Mouse (Mus musculus) small intestine, adult 2 months (tissue): ENCODE results near the gene Fam83d. TPM values are rescaled to one million over a fixed set of nuclear protein-coding genes. Genes with fewer than 3 reads are reported as not detected.

ENCODE experiments used
- H3K27ac ChIP-seq: fragments of 200-500 bp; 2 replicates; pipeline ENCODE4 v1.5.1; 2012; ENCODE audit warnings: low read depth, low read length, control low read depth, inconsistent platforms; ENCODE audit not compliant: insufficient read depth
- H3K27me3 ChIP-seq: fragments of 200-500 bp; 2 replicates; pipeline ENCODE4 v1.6.1; 2012; ENCODE audit warnings: mild to moderate bottlenecking, moderate library complexity, low read length, inconsistent platforms; ENCODE audit not compliant: control insufficient read depth, insufficient read depth
- H3K36me3 ChIP-seq: fragments of 200-500 bp; 2 replicates; pipeline ENCODE4 v1.6.1; 2012; ENCODE audit warnings: mild to moderate bottlenecking, low read length, control low read depth, inconsistent platforms; ENCODE audit not compliant: control insufficient read depth, insufficient read depth
- H3K4me1 ChIP-seq: fragments of 200-500 bp; 2 replicates; pipeline ENCODE4 v1.6.1; 2012; ENCODE audit warnings: low read length, inconsistent platforms, mixed read lengths; ENCODE audit not compliant: control insufficient read depth, insufficient read depth, insufficient read length
- H3K4me3 ChIP-seq: fragments of 200-500 bp; 2 replicates; pipeline ENCODE4 v1.5.1; 2012; ENCODE audit warnings: low read depth, mild to moderate bottlenecking, control low read depth, inconsistent platforms, low read length, moderate library complexity
- CTCF ChIP-seq: fragments of 200-500 bp; IDR thresholded peaks from 2 replicates; pipeline ENCODE4 v1.5.1; 2012; ENCODE audit warnings: low read depth, mild to moderate bottlenecking, control low read depth, inconsistent platforms, low read length, moderate library complexity, mixed read lengths; ENCODE audit not compliant: insufficient replicate concordance, insufficient read length; ENCODE audit errors: extremely low read depth
- POLR2A ChIP-seq: fragments of 200-500 bp; IDR thresholded peaks from 2 replicates; pipeline ENCODE4 v1.6.1; 2012; ENCODE audit warnings: low read depth, mild to moderate bottlenecking, control low read depth, inconsistent platforms, low read length, moderate library complexity
- WGBS: fragments of 180-500 bp; shearing (Covaris S2); methylation state at CpG from one replicate; pipeline ENCODE4 v1.1.7; 2018; 5-methylcytosine and 5-hydroxymethylcytosine counted together
- polyA plus RNA-seq: library from polyadenylated mRNA; depleted of rRNA; stranded (reverse); fragments of >200 nt; gene quantifications from 2 replicates; pipeline ENCODE4 v1.2.3, GENCODE M21; 2012

Gene Fam83d
- polyA plus RNA-seq, 1 experiment = 21.3 TPM

DNA sequence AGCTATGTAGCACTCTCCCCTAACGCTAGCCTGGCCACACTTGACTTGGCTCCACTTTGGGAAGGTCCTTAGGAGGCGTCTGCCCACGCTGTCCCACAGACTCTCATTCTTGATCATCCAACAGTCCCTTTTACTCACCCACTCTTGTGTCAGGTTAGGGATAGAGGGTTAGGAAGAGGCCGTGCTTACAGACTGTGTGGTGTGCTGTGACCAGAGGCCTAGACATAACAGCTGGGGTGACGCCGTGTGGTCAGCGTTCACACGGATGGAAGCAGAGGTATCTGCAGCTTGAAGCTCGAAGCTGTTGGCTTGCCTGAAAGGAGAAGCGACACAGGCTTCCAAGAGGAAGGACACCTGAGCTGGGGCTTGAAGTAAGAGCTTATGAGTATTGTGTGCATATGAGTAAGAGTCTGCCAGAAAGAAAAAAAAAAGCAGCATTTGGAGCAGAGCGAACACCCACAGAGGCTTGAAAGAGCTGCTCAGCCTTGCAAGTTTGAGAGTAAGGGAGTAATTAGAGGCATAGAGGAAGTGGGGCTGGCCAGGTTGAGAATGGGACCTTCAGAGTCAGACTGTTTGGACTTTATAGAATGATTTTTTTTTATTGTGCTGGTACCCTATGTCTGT is 24.3 kb upstream of the Fam83d start:
- Histone ChIP-seq H3K4me1 (0 out of 2 replicates have a peak, but pooled peaks cover 2% of the 10 kb centered on the region), H3K27ac (no peak overlapping the region), H3K27me3 (no peaks in the 10 kb centered on the region), H3K4me3 (no peak overlapping the region), H3K36me3 (peaks cover 1% of the 10 kb centered on the region; the same call in 1 of the 2 replicates)
- 87% methylated on average over 11 of the region's 11 CpGs for WGBS
- TF ChIP-seq POLR2A (no peak), CTCF (no peak)

DNA sequence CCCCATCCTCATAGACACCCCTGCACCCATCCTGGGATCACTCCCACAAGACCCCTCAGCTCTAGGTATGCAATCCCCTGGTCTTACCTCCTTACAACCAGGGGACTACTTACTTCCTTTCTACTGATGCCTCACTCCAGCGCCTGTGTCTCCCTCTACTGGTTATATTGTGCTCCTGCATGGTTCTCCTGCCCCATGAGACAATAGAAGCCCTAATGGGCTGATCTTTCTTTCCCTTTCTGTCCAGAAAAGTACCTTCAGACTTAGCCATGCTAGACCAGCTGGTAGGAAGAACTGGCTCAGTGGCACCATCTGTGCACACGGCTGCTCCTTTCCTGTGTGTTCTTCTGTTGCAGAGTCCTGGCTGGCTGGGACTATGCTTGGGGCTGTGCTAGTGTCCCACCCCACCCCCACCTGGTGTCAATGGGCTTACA is 22.8 kb upstream of the Fam83d start:
- Histone ChIP-seq H3K27me3 (no peaks in the 10 kb centered on the region), H3K36me3 (peaks cover 1% of the 10 kb centered on the region; the same call in 1 of the 2 replicates), H3K4me1 (no peaks in the 10 kb centered on the region), H3K27ac (no peak overlapping the region), H3K4me3 (no peak overlapping the region)
- TF ChIP-seq POLR2A (no peak), CTCF (peak; percentile 47; the same call in 1 of the 2 replicates)
- 16% methylated on average over 2 of the region's 2 CpGs for WGBS

DNA sequence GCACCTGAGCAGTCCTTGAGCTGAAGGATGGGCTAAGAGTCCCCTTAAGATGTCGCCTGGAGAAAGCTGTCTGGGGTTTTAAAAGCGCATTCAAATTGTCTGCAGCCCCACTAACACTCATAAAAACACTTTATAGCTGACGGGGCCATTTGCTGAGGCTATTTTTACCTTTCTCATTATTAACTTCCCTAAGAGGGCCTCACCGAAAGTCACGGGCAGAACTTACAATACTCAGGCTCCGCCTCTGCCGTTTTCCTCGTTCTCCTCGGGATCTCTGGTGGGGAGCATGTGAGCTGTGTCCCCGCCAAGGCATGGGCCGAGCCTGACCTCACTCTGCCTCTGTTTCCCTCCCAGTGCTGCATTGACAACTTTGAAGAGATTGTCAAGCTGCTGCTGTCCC is 21.7 kb upstream of the Fam83d start:
- no peak overlapping the region for H3K27ac ChIP-seq
- H3K27me3 ChIP-seq = no peaks in the 10 kb centered on the region
- WGBS = 44% methylated on average over 11 of the region's 11 CpGs
- H3K4me1 ChIP-seq = no peaks in the 10 kb centered on the region
- H3K4me3 ChIP-seq = 0 out of 2 replicates have a peak overlapping the region, but pooled peaks have one; percentile 12
- H3K36me3 ChIP-seq = peaks cover 1% of the 10 kb centered on the region; the same call in 1 of the 2 replicates
- TF ChIP-seq POLR2A (no peak), CTCF (no peak)

DNA sequence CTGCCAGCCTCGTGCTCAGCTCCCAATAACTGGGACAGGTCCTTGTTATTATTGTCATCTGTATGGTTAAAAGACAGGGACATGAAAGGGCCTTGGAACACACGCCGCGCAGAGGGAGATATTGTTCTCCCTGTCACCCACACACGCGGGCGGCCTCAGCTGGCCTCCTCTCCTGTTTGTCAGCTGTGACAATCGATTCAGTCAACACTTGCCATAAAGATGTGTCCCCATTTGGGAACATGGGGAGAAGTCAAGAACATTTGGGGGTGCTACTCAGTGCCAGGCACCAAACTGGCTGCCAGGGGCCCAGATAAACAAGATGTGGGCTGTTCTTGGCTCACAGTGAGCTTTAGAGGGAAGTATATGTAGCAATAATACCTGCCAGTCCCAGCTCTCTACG is 18.5 kb upstream of the Fam83d start:
- no peaks in the 10 kb centered on the region for H3K27me3 ChIP-seq
- 83% methylated on average over 9 of the region's 9 CpGs for WGBS
- no peaks in the 10 kb centered on the region for H3K4me1 ChIP-seq
- H3K4me3 ChIP-seq = no peak overlapping the region
- H3K36me3 ChIP-seq = no peaks in the 10 kb centered on the region
- H3K27ac ChIP-seq = no peak overlapping the region
- no peak for TF ChIP-seq CTCF
- no peak for TF ChIP-seq POLR2A

DNA sequence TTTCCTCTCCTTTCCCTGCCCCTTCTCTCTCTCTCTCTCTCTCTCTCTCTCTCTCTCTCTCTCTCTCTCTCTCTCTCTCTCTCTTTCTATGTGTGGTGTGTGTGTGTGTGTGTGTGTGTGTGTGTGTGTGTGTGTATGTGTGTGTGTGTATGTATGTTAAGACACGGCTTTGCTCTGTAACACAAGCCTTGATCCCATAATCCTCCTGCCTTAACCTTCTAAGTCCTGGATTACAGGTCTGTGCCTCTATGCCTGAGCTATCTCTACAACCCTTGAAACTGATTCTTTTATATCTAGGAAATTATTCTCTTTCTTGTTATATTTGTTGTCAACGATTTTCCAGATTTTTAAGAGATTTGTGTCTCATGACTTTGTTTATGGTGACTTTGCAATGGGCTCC is 7.7 kb upstream of the Fam83d start:
- H3K4me1 ChIP-seq = no peaks in the 10 kb centered on the region
- H3K27ac ChIP-seq = no peak overlapping the region
- H3K4me3 ChIP-seq = no peak overlapping the region
- H3K27me3 ChIP-seq = no peaks in the 10 kb centered on the region
- TF ChIP-seq CTCF = no peak
- TF ChIP-seq POLR2A = no peak
- 75% methylated on average over 2 of the region's 2 CpGs for WGBS
- peaks cover 5% of the 10 kb centered on the region for H3K36me3 ChIP-seq

DNA sequence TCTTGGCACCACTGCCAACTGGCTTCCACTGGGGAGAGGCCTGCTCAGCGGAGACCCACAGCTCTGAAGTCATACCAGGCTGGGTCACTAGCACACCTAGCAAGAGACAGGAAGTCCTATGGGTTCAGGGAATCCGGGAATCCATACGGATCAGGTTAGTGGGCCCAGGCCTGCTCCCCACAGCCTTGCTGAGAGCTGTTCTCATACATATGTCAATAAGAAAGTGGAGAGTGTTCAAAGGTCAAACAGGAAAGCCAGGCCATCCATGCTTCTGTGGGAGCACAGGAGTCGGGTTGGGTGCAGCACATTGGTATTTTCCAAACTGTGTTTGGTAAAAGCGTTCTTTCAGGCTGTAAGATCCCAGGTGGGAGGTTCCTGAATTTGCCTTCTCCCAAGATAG is 5.6 kb upstream of the Fam83d start:
- H3K4me3 ChIP-seq = no peak overlapping the region
- no peak overlapping the region for H3K27ac ChIP-seq
- peaks cover 4% of the 10 kb centered on the region for H3K36me3 ChIP-seq
- 48% methylated on average over 5 of the region's 5 CpGs for WGBS
- no peaks in the 10 kb centered on the region for H3K27me3 ChIP-seq
- TF ChIP-seq CTCF = no peak
- TF ChIP-seq POLR2A = no peak
- H3K4me1 ChIP-seq = no peaks in the 10 kb centered on the region

DNA sequence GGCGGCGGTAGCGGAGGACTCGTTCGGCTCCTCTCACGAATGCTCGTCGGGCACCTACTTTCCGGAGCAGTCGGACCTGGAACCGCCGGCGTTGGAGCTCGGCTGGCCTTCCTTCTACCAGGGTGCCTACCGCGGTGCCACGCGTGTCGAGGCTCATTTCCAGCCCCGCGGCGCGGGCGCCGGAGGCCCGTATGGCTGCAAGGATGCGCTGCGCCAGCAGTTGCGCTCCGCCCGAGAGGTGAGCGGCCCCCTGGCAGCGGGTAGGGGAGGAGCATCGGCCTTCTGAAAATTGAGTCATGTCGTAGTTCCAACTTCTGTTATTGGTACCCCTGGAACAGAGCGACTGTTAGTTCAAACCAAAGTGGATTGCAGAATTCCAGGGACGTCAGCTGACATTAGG is 457 bp downstream of the Fam83d start:
- TF ChIP-seq POLR2A (no peak), CTCF (no peak)
- no peaks in the 10 kb centered on the region for H3K27me3 ChIP-seq
- H3K4me3 ChIP-seq = peak overlapping the region; percentile 76
- 1% methylated on average over 37 of the region's 37 CpGs for WGBS
- no peaks in the 10 kb centered on the region for H3K36me3 ChIP-seq
- H3K4me1 ChIP-seq = peaks cover 11% of the 10 kb centered on the region; the same call in 1 of the 2 replicates
- peak overlapping the region; percentile 4; the same call in 1 of the 2 replicates for H3K27ac ChIP-seq

DNA sequence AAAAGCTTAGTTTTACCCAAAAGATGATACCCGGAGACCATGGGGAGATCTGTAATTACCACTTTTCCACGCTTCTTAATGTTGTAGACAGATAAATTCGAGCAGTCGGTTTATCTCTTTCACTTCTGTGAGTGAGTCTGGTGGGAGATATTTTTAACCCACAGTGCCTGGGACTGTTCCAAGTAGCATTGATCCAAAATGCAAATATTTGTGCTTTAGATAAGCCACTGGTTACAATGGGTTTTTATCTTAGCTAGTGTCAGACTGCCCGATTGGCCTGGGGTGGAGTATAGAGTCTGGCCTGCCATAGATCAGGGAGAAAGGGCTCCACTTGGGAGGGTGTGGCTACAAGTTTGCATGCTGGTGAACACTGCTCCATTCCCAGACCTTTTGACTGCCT is 878 bp downstream of the Fam83d start:
- Histone ChIP-seq H3K27me3 (no peaks in the 10 kb centered on the region), H3K36me3 (no peaks in the 10 kb centered on the region), H3K4me3 (peak overlapping the region; percentile 76), H3K27ac (peak overlapping the region; percentile 4; the same call in 1 of the 2 replicates), H3K4me1 (peaks cover 11% of the 10 kb centered on the region; the same call in 1 of the 2 replicates)
- TF ChIP-seq CTCF (no peak), POLR2A (no peak)
- 2% methylated on average over 5 of the region's 5 CpGs for WGBS
